Mouse (Mus musculus) left cerebral cortex, postnatal 4 days (tissue): ENCODE measurements around the gene Gm21761. TPM values are rescaled to one million over a fixed set of nuclear protein-coding genes. Genes with fewer than 3 reads are reported as not detected.
"Not testable (repeated sequence)": the region's sequence is repeated elsewhere in the genome, so short reads cannot be mapped to it uniquely, and the experiment has no call there.

Experiments used
- DNase-seq: peaks from one replicate; pipeline ENCODE4 v3.0.0-alpha.2; 2022
- intact Hi-C: fragments of 180-260 bp; cut with DNase I; formaldehyde crosslinking; loops from one replicate; pipeline ENCODE4 v1.15.1; 2025
- total RNA-seq, 2 experiments: library from RNA; stranded (reverse); gene quantifications; 2 replicates each; pipeline ENCODE4 v1.2.3; 2021

Gene Gm21761
- not detected for total RNA-seq

DNA sequence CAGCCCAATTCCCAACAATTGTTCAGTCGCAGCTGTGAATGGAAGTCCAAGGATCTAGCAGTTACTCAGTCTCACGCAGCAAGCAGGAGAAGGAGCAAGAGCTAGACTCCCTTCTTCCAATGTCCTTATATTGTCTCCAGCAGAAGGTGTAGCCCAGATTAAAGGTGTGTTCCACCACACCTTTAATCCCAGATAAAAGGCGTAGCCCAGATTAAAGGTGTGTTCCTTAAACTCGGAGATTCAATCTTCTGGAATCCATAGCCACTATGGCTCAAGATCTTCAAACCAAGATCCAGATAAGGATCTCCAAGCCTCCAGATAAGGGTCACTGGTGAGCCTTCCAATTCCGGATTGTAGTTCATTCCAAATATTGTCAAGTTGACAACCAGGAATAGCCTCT is at the start of gene Gm21761:
Gene Gm21761, minus strand, starts transcription at position 101 of the 400 bp plus-strand sequence.
- intact Hi-C loops, DNase-seq: not testable (repeated sequence)

DNA sequence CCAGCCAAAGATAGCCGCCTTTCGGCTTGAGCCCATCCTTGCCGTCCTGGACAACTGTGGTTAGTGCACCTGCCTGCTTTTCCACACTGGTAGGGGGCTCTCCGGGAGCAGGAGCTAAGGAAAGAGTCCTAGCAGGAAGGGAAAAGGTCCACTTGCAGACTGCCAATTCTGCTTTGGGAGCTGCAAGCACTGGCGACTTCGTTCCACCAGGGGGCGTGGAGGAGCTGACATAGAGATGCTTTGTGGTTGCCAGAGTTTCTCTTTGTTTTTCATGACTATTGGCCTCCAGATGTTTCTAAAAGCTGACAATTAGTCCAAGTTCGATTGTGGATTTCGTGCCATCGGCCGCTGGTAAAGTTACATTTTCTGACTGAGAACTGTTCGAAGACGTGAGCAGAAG is 40.1 kb upstream of the Gm21761 start:
- intact Hi-C loops, DNase-seq: not testable (repeated sequence)

GRCm38 (mm10) chr13:119968193-119968592 is 39.1 kb upstream of the Gm21761 start:
- intact Hi-C loops, DNase-seq: not testable (repeated sequence)

DNA sequence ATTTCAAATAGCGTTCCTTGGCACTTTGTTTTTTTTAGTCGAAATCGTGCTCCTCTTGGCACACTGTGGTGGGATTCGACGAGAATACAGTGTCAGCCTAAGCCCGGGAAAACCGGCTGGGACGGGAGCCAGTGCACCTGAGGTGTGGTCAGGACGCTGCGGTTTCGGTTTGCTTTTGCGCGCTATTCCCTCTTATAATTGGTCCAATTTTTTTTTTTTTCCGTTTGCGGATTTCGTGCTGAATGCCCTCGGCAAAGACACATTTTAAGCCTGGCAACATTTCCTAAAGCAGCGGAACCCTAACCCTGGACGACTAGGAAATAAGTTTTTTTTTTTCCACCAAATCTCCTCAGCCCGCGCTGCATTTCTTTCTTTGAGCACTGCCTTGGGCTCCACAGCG is 36.9 kb upstream of the Gm21761 start:
- DNase-seq, result peak; percentile 29
- intact Hi-C loops, result not testable (repeated sequence)

- DNase-seq, intact Hi-C loops: not testable (repeated sequence)
Observed at GRCm38 (mm10) chr13:119965302-119965952, 36.4 kb upstream of the Gm21761 start.

DNA sequence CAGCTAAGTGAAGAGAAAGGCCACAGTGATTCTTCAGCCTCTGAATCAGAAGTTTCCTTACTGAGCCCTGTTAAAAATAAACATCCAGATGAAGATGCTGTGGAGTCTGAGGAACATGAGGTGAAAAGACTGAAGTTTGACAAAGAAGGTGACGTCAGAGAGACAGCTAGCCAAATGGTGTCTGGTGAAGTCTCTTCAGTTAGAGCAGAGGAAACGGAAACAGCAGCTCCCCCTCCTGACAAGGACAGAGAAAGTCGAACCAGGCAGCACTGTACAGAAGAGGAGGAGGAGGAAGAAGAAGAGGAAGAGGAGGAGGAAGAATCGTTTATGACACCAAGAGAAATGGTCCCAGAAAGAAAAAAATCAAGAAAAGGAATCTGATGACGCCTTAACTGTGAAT is 33.8 kb upstream of the Gm21761 start:
- DNase-seq, intact Hi-C loops: not testable (repeated sequence)

DNA sequence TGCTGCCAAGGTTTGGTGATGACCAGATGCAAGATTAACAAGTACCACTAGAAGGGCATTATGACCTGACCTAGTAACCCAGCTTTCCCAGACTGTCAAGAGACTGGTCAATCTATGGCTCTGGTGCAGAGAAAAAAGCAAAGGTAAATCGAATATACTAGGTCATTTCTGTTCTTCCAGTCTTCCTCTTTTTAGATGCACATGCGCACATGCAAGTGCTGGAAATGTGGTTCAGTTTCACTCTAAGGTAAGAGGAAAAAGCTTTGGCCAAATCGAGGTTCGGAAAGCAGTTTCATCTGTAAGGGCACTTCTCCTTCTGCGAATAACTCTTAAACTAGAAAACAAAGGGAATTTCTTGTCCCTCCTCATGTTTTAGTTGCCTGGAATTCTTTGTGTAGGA is 26.5 kb upstream of the Gm21761 start:
- DNase-seq, intact Hi-C loops: not testable (repeated sequence)

- intact Hi-C loops, DNase-seq: not testable (repeated sequence)
Observed at GRCm38 (mm10) chr13:119955089-119955488, 26.0 kb upstream of the Gm21761 start.

DNA sequence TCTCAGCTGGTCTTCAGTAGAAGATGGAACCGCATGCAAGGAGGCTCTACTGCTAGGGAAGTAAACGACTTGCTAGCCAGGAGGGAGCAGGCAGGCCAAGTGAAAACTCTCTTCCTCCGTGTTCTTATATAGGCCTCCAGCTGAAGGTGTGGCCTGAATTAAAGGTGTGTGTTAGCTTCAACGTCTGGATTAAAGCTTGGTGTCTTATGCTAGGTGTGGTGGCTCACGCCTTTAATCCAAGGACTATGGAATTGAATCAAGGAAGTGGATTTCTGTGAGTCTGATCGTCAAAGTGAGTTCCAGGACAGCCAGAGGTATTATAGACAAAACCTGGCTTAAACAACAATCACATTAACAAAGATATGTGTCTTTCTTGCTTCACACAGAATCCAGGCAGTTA is 21.6 kb upstream of the Gm21761 start, which contains the start of gene B020031M17Rik:
Gene B020031M17Rik, minus strand, starts transcription at position 101 of the 400 bp plus-strand sequence.
- intact Hi-C loops, DNase-seq: not testable (repeated sequence)

GRCm38 (mm10) chr13:119924597-119925340 is 4.3 kb downstream of the Gm21761 start:
- intact Hi-C loops, DNase-seq: not testable (repeated sequence)

DNA sequence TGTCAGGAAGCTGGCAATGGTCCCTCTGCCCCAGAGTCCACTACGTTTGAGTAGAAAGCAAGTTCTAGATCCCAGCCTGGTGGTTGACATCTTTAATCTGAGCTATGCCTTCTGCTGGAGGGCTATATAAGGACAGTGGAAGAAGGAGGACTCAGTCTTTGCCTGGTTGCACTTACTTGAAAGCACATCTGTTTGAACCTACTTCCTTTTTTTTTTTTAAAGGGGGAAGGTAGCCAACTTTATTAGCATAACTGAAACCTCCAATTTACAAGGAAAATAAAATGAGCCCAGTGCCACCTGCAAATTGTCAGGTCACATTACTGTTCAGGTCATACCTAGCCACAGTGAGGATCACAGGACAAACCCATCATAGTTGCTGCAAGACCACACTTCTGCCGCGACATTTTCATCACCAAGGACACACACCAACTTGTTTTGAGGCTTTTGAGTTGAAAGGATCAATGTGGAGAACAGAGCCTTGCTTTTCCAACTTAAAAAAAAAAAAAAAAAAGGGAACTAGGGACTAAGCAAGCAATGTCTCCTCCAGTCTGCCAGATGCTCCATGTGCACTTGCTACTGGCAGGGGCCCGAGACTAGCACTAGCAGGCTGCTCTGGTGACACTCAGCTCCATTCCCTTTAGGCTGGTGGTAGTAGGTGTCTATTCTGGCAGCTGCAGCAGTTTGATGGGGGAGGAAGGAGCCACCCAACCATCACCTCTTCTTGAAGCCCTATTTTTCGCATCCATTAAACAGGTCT is 11.9 kb downstream of the Gm21761 start:
- DNase-seq, intact Hi-C loops: not testable (repeated sequence)

DNA sequence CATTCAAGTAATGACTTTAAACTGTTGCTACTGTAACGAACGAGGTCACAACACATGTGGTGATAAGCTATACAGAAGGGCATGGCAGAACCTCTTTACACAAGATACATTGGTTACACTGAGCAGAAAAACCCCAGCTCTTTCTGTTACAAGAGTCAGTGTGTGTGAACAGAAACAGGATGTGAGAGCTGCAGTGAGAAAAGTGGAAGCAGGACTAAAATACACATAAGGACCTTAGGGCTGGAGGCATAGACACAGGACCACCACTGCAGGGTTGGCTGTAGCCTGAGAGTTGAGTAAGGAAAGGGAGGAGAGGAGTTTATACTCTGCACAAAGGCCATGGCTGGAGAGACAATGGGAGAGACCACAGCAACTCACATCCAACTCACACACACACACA is 12.6 kb downstream of the Gm21761 start:
- intact Hi-C loops, DNase-seq: not testable (repeated sequence)

- DNase-seq, intact Hi-C loops: not testable (repeated sequence)
Observed at GRCm38 (mm10) chr13:119898549-119898948, 30.5 kb downstream of the Gm21761 start.

- DNase-seq, intact Hi-C loops: not testable (repeated sequence)
Observed at GRCm38 (mm10) chr13:119894685-119895084, 34.4 kb downstream of the Gm21761 start, which contains the start of gene Tcstv1. Gene Tcstv1 (minus strand): TSS chr13:119894785.

DNA sequence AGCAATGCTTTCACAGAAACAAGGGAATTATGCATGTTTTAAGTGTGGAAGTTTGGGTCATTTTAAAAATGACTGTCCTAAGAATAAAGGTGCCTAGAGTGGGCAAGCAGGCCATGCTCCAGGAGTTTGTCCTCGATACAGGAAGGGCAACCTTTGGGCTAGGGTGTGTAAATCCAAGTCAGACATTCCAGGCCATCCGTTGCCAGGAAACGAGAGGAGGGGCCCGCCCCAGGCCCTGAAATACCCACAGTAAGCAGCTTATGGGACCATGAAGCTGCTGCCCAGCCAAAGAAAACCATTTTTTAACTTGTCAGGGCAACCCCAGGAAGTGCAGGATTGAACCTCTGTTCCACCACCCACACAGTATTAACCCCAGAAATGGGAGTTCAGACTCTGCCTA is 42.2 kb downstream of the Gm21761 start:
- intact Hi-C loops, DNase-seq: not testable (repeated sequence)

DNA sequence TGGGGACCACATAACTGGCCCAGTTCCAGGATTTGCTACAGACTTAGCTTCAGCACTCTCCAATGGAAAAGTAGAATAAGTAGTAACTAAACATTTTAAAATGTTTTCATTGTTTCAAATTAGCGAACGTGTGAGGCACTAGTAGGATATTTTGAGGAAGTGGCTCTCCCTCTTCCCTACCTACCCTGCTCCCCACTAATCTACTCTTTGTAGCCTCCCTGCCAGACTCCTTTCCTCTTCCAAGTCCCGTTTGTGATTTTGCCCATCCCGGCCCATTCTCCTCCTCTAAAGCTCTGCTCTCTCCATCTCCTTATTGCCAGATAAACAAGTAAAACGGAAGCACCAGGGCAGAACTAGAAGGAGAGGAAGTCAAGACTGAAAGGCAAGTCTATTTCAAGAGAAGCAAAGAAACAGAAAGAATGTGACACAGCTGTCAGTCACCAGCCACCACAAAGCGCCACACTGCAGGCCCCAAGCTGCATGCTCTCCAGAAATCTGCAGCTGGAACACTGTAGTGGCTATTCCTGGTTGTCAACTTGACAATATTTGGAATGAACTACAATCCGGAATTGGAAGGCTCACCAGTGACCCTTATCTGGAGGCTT is 64.6 kb downstream of the Gm21761 start:
- DNase-seq, intact Hi-C loops: not testable (repeated sequence)

GRCm38 (mm10) chr13:119862399-119862798 is 66.7 kb downstream of the Gm21761 start:
- DNase-seq, intact Hi-C loops: not testable (repeated sequence)
